Mouse (Mus musculus) lung, adult 18-20 months (tissue): Measurements from ENCODE around the gene Wipf2.

Experiments
- DNase-seq, 2 experiments: peaks; one replicate each; pipeline ENCODE4 v3.0.0; 2022; ENCODE audit warnings: mixed read lengths in 2 of 2

Gene Wipf2

GRCm38 (mm10) chr11:98947969-98948569, 84.6 kb downstream of the Wipf2 start:
- DNase-seq = no peak

- DNase-seq = peak in 1 of 2 experiments; percentile 62
Measured at GRCm38 (mm10) chr11:98949242-98949957, 86.0 kb downstream of the Wipf2 start.

GRCm38 (mm10) chr11:98949958-98950460, 86.6 kb downstream of the Wipf2 start:
- DNase-seq = no peak

- no peak for DNase-seq
Measured at GRCm38 (mm10) chr11:98950484-98950883, 87.0 kb downstream of the Wipf2 start.

- DNase-seq = peak; percentile 83 to 88
Measured at GRCm38 (mm10) chr11:98951026-98951906, 87.8 kb downstream of the Wipf2 start.

GRCm38 (mm10) chr11:98952111-98952510, 88.7 kb downstream of the Wipf2 start:
- DNase-seq = no peak

GRCm38 (mm10) chr11:98952736-98953135, 89.3 kb downstream of the Wipf2 start:
- peak in 1 of 2 experiments; percentile 71 for DNase-seq

- DNase-seq = no peak
Measured at GRCm38 (mm10) chr11:98953361-98953760, 89.9 kb downstream of the Wipf2 start.

GRCm38 (mm10) chr11:98953835-98954320, 90.4 kb downstream of the Wipf2 start:
- no peak for DNase-seq

GRCm38 (mm10) chr11:98954373-98954772, 90.9 kb downstream of the Wipf2 start:
- peak; percentile 84 to 91 for DNase-seq
